Mouse (Mus musculus) C2C12 (cell line): ENCODE results near the gene Nol6.

Source experiments
- CTCF ChIP-seq: IDR thresholded peaks from one replicate; pipeline ENCODE4 v1.5.1; 2011; ENCODE audit not compliant: control insufficient read depth, insufficient read depth, insufficient read length
- USF1 ChIP-seq: IDR thresholded peaks from one replicate; pipeline ENCODE4 v1.6.1; 2011; ENCODE audit warnings: low read depth, mild to moderate bottlenecking, control low read depth, moderate library complexity

DNA sequence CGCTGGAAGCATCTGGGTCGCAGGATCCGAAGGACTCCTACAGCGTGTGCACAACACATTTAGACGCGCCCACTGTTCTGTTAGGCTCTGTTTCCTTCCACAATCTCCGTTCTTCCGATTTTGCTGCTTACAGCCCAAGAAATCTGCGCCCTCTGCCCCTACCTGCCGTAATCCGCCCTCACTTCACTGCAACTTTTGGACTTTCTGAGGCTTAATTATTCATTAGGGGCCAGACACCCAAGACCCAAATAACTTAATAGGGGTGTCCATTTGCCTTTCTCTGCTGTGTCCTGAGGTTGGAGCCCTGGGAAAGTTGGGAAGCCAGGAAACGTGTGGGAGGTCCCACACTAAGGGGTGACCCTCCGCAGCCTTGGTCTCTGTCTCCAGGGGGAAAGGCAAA lies 26.9 kb downstream of the Nol6 start:
- TF ChIP-seq USF1 (no peak), CTCF (no peak)
